ENCODE assay signal across 9 mouse cellular contexts in the genomic region with DNA sequence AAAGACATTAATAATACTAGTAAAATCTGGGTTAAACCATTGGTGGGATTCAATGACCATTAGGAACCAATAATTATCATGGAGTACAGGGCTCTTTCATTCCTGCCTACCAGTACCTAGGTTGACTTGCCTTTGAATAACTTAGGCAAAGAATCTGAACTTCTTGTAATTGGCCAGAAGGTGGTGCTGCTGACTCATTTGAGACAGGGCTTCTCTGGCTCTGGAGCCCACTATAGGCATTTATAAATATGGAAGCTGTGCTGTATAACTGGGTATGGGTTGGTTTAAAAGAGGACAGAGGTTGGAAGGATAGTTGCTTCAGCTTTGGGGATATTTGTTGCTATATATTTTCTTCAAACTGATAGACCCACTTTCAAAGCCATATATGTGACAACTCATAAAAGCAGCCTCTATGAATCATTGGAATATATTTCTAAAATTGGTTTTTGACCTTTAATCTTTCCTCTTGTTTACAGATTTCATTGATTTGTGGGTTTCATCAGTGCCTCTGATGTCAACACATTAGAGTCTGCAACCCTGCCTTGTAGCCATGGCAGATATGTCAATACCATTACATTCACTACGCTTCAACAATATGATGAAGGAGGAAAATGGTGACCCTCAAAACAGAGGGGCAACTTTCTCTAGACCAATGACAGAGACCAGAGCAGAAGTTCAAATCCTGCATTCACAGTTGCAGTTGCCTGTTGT. TPM values are rescaled to one million over a fixed set of nuclear protein-coding genes. Genes with fewer than 3 reads are reported as not detected.
DNase-seq lines count a peak whose midpoint lies in the region; ATAC-seq and TF ChIP-seq lines count a peak whose summit lies in the region.
"Had no signal": no experiment of that assay in that cellular context is flagged by ENCODE, and none has a peak within 500 bp of the region (broad histone marks: within the 10 kb centered on the region; RNA-seq: fewer than 3 reads in every experiment).

A gene (plus strand): TSS at position 551 of the 711 bp plus-strand sequence.

- H3K36me3 ChIP-seq in heart, postnatal 0 days (replicated peaks; ENCODE audit: control insufficient read depth, insufficient read depth, low read length), result no peaks in the 10 kb centered on the region
- H3K36me3 ChIP-seq in heart, embryonic 10.5 days, result no peaks in the 10 kb centered on the region
- H3K36me3 ChIP-seq in hindbrain, embryonic 16.5 days (ENCODE audit: control insufficient read depth, insufficient read depth, low read length), result no peaks in the 10 kb centered on the region
- no peaks in the 10 kb centered on the region for H3K36me3 ChIP-seq in midbrain, embryonic 13.5 days
- H3K36me3 ChIP-seq in intestine, embryonic 16.5 days (ENCODE audit: control insufficient read depth, insufficient read depth, low read length), result no peaks in the 10 kb centered on the region

- H3K9ac ChIP-seq in heart, postnatal 0 days (replicated peaks; ENCODE audit: low read depth, low read length), result no peak within 1 kb of the TSS
- no peak within 1 kb of the TSS for H3K9ac ChIP-seq in hindbrain, embryonic 16.5 days (ENCODE audit: low read depth, low read length)
- H3K9ac ChIP-seq in midbrain, embryonic 13.5 days (replicated peaks), result no peak within 1 kb of the TSS
- H3K9ac ChIP-seq in intestine, embryonic 16.5 days (ENCODE audit: low read depth, low read length), result no peak within 1 kb of the TSS

- no peak for ATAC-seq in heart, postnatal 0 days (ENCODE audit: insufficient read depth, low read depth)
- ATAC-seq in hindbrain, embryonic 16.5 days, result peak; percentile 52; the same call in 1 of the 2 replicates
- peak; percentile 74; the same call in 1 of the 2 replicates for ATAC-seq in midbrain, embryonic 13.5 days
- ATAC-seq in intestine, embryonic 16.5 days, result no peak

- TF ChIP-seq EP300 in heart, postnatal 0 days (IDR thresholded peaks at IDR 0.05; ENCODE audit: low read depth), result no peak

- no peak within 1 kb of the TSS for H3K4me2 ChIP-seq in heart, postnatal 0 days (ENCODE audit: low read depth, low read length)
- H3K4me2 ChIP-seq in hindbrain, embryonic 16.5 days (ENCODE audit: low read length), result no peak within 1 kb of the TSS
- no peak within 1 kb of the TSS for H3K4me2 ChIP-seq in midbrain, embryonic 13.5 days (replicated peaks)
- no peak within 1 kb of the TSS for H3K4me2 ChIP-seq in intestine, embryonic 16.5 days (ENCODE audit: low read depth, low read length)

- H3K27ac ChIP-seq in heart, postnatal 0 days (ENCODE audit: low read depth), result no peak within 1 kb of the TSS
- H3K27ac ChIP-seq in heart, embryonic 10.5 days, result no peak within 1 kb of the TSS
- no peak within 1 kb of the TSS for H3K27ac ChIP-seq in hindbrain, embryonic 16.5 days (ENCODE audit: low read depth, low read length)
- H3K27ac ChIP-seq in midbrain, embryonic 13.5 days, result no peak within 1 kb of the TSS
- H3K27ac ChIP-seq in intestine, embryonic 16.5 days (ENCODE audit: low read length), result no peak within 1 kb of the TSS

- peak; percentile 33 for DNase-seq in heart, postnatal 0 days (ENCODE audit: low spot score)
- no peak for DNase-seq in heart, embryonic 10.5 days (ENCODE audit: low spot score)
- DNase-seq in 416B (ENCODE audit: low read depth), result peak; percentile 29
- DNase-seq in ZHBTc4 (ENCODE audit: low read depth, low spot score), result peak; percentile 16
- DNase-seq in layer of hippocampus, adult 8-10 months (ENCODE audit: low spot score in 2 of 2), result no peak

- H3K4me3 ChIP-seq in heart, postnatal 0 days (ENCODE audit: low read depth, low read length), result no peak within 1 kb of the TSS
- H3K4me3 ChIP-seq in heart, embryonic 10.5 days, result no peak within 1 kb of the TSS
- H3K4me3 ChIP-seq in hindbrain, embryonic 16.5 days (ENCODE audit: low read length), result no peak within 1 kb of the TSS
- no peak within 1 kb of the TSS for H3K4me3 ChIP-seq in midbrain, embryonic 13.5 days (replicated peaks)
- no peak within 1 kb of the TSS for H3K4me3 ChIP-seq in intestine, embryonic 16.5 days (ENCODE audit: low read length)

- 0 out of 2 replicates have a peak, but pooled peaks cover 3% of the 10 kb centered on the region for H3K27me3 ChIP-seq in heart, postnatal 0 days (ENCODE audit: control insufficient read depth, insufficient read depth, low read length)
- peaks cover 22% of the 10 kb centered on the region; the same call in 1 of the 2 replicates for H3K27me3 ChIP-seq in heart, embryonic 10.5 days (ENCODE audit: insufficient read depth, poor library complexity, severe bottlenecking)
- no peaks in the 10 kb centered on the region; the same call in 1 of the 2 replicates for H3K27me3 ChIP-seq in hindbrain, embryonic 16.5 days (replicated peaks; ENCODE audit: control insufficient read depth, insufficient read depth, low read length)
- H3K27me3 ChIP-seq in midbrain, embryonic 13.5 days, result no peaks in the 10 kb centered on the region; the same call in 1 of the 2 replicates
- no peaks in the 10 kb centered on the region for H3K27me3 ChIP-seq in intestine, embryonic 16.5 days (replicated peaks; ENCODE audit: control insufficient read depth, insufficient read depth, low read length)

- no peaks in the 10 kb centered on the region for H3K4me1 ChIP-seq in heart, postnatal 0 days (ENCODE audit: control insufficient read depth, insufficient read depth)
- no peaks in the 10 kb centered on the region for H3K4me1 ChIP-seq in heart, embryonic 10.5 days
- no peaks in the 10 kb centered on the region for H3K4me1 ChIP-seq in hindbrain, embryonic 16.5 days (ENCODE audit: control insufficient read depth, insufficient read depth, low read depth, low read length)
- H3K4me1 ChIP-seq in midbrain, embryonic 13.5 days (replicated peaks), result no peaks in the 10 kb centered on the region
- no peaks in the 10 kb centered on the region for H3K4me1 ChIP-seq in intestine, embryonic 16.5 days (ENCODE audit: control insufficient read depth, insufficient read depth, low read length)

- no peaks in the 10 kb centered on the region for H3K9me3 ChIP-seq in heart, postnatal 0 days (replicated peaks; ENCODE audit: control insufficient read depth, low read length)
- no peaks in the 10 kb centered on the region for H3K9me3 ChIP-seq in heart, embryonic 10.5 days
- no peaks in the 10 kb centered on the region for H3K9me3 ChIP-seq in hindbrain, embryonic 16.5 days (ENCODE audit: control insufficient read depth, low read length)
- H3K9me3 ChIP-seq in midbrain, embryonic 13.5 days, result no peaks in the 10 kb centered on the region
- no peaks in the 10 kb centered on the region for H3K9me3 ChIP-seq in intestine, embryonic 16.5 days (ENCODE audit: control insufficient read depth, low read length)

- TF ChIP-seq CTCF in heart, postnatal 0 days (IDR thresholded peaks at IDR 0.05; ENCODE audit: low read depth), result peak; percentile 64

- 95% methylated on average over 1 of the region's 1 CpGs for WGBS in heart, postnatal 0 days
- 95% methylated on average over 1 of the region's 1 CpGs for WGBS in heart, embryonic 10.5 days
- WGBS in hindbrain, embryonic 16.5 days, result 94% methylated on average over 1 of the region's 1 CpGs
- 89% methylated on average over 1 of the region's 1 CpGs for WGBS in midbrain, embryonic 13.5 days
- 96% methylated on average over 1 of the region's 1 CpGs for whole genome bisulfite sequencing in intestine, embryonic 16.5 days

RNA-seq across cellular contexts. Expression of the gene that starts here (rescaled TPM):
- total RNA-seq in heart, postnatal 0 days (2014; rRNA removed; ENCODE audit: low replicate concordance), result 1.6 and 2.6 TPM in 2 replicates
- 0.15 TPM in 2 replicates for polyA plus RNA-seq in heart, postnatal 0 days (2015; fragmentation: Nextera tagmentation; extraction: Ambion mirVana)
- polyA plus RNA-seq in heart, embryonic 10.5 days (2016; fragmentation: Nextera tagmentation; extraction: Ambion mirVana), result 0.07 and 0.16 TPM in 2 replicates
- 0.64 and 0.97 TPM in 2 replicates for polyA plus RNA-seq in hindbrain, embryonic 16.5 days (2015; fragmentation: Nextera tagmentation; extraction: Ambion mirVana)
- polyA plus RNA-seq in midbrain, embryonic 13.5 days (2015; fragmentation: Nextera tagmentation; extraction: Ambion mirVana), result 0.34 and 0.35 TPM in 2 replicates
- 1 to 10 TPM in 2 of 4 experiments, under 1 TPM in 2; 0.55 to 1.3 (median 0.98) TPM for total RNA-seq in layer of hippocampus, adult 8-10 months (2022)
- 0.28 and 0.54 TPM in 2 replicates for polyA plus RNA-seq in intestine, embryonic 16.5 days (2015; fragmentation: Nextera tagmentation; extraction: Ambion mirVana)
- total RNA-seq: neutrophil, adult 5-6 weeks had no signal

Comparison
In these comparisons a context has a peak if more than half of its experiments do, and no peak if none do; other contexts are left out.
1. DNase-seq: peak in heart, postnatal 0 days (single experiment), 416B (single experiment) and ZHBTc4 (single experiment); none in heart, embryonic 10.5 days (single experiment) and layer of hippocampus, adult 8-10 months (0 of 2).
2. Peak in ATAC-seq in hindbrain, embryonic 16.5 days; RNA of the gene not detected or under 1 TPM.
3. Peak in ATAC-seq in midbrain, embryonic 13.5 days; RNA of the gene not detected or under 1 TPM.